Mouse (Mus musculus) neural tube, embryonic 11.5 days (tissue): ENCODE measurements around the gene Rab11fip3. TPM values are rescaled to one million over a fixed set of nuclear protein-coding genes. Genes with fewer than 3 reads are reported as not detected.
"Not testable (repeated sequence)": the region's sequence is repeated elsewhere in the genome, so short reads cannot be mapped to it uniquely, and the experiment has no call there.

Source experiments
- ATAC-seq: fragments of 200-750 bp; cut with Nextera tagmentation; 2 replicates; pipeline ENCODE4 v1.8.0; 2017; ENCODE audit warnings: moderate number of reproducible peaks, mild to moderate bottlenecking, moderate TSS enrichment, moderate library complexity; ENCODE audit not compliant: insufficient read depth, low FRiP score, low TSS enrichment
- DNase-seq: peaks from one replicate; pipeline ENCODE4 v3.0.0-alpha.2; 2015; ENCODE audit warnings: low spot score
- H3K27ac ChIP-seq: fragments of 300-500 bp; sonication (generic); 2 replicates; pipeline ENCODE4 v1.5.1; 2014; ENCODE audit warnings: low read depth, mild to moderate bottlenecking, low read length
- H3K27me3 ChIP-seq: fragments of 300-500 bp; sonication (generic); 2 replicates; pipeline ENCODE4 v1.6.1; 2014; ENCODE audit warnings: mild to moderate bottlenecking, low read length, mixed read lengths; ENCODE audit not compliant: control insufficient read depth, insufficient read depth
- H3K36me3 ChIP-seq: fragments of 300-500 bp; sonication (generic); 2 replicates; pipeline ENCODE4 v1.6.1; 2014; ENCODE audit warnings: mild to moderate bottlenecking, low read length, moderate library complexity, mixed read lengths; ENCODE audit not compliant: control insufficient read depth, insufficient read depth
- H3K4me1 ChIP-seq: fragments of 300-500 bp; sonication (generic); 2 replicates; pipeline ENCODE4 v1.6.1; 2014; ENCODE audit warnings: low read length, mixed read lengths; ENCODE audit not compliant: control insufficient read depth, insufficient read depth
- H3K4me2 ChIP-seq: fragments of 300-500 bp; sonication (generic); 2 replicates; pipeline ENCODE4 v1.6.1; 2014; ENCODE audit warnings: low read depth, mild to moderate bottlenecking, moderate library complexity
- H3K4me3 ChIP-seq: fragments of 300-500 bp; sonication (generic); 2 replicates; pipeline ENCODE4 v1.5.1; 2014; ENCODE audit warnings: low read depth, low read length
- H3K9ac ChIP-seq: fragments of 300-500 bp; sonication (generic); 2 replicates; pipeline ENCODE4 v1.6.1; 2014; ENCODE audit warnings: mild to moderate bottlenecking, low read length
- H3K9me3 ChIP-seq: fragments of 300-500 bp; sonication (generic); 2 replicates; pipeline ENCODE4 v1.6.1; 2016; ENCODE audit warnings: low read length; ENCODE audit not compliant: control insufficient read depth
- WGBS: fragments of 180-500 bp; shearing (Covaris S2); extraction: QIAGEN DNeasy Blood & Tissue Kit; methylation state at CpG from one replicate; pipeline ENCODE4 v1.1.7; 2014; 5-methylcytosine and 5-hydroxymethylcytosine counted together
- polyA plus RNA-seq: library from polyadenylated mRNA; unstranded; fragments of >200 nt; fragmentation: Nextera tagmentation; extraction: Ambion mirVana; gene quantifications from 2 replicates; pipeline ENCODE4 v1.2.1, GENCODE M21; 2014

The Rab11fip3 gene
- 24.4 and 24.8 TPM in 2 replicates for polyA plus RNA-seq

DNA sequence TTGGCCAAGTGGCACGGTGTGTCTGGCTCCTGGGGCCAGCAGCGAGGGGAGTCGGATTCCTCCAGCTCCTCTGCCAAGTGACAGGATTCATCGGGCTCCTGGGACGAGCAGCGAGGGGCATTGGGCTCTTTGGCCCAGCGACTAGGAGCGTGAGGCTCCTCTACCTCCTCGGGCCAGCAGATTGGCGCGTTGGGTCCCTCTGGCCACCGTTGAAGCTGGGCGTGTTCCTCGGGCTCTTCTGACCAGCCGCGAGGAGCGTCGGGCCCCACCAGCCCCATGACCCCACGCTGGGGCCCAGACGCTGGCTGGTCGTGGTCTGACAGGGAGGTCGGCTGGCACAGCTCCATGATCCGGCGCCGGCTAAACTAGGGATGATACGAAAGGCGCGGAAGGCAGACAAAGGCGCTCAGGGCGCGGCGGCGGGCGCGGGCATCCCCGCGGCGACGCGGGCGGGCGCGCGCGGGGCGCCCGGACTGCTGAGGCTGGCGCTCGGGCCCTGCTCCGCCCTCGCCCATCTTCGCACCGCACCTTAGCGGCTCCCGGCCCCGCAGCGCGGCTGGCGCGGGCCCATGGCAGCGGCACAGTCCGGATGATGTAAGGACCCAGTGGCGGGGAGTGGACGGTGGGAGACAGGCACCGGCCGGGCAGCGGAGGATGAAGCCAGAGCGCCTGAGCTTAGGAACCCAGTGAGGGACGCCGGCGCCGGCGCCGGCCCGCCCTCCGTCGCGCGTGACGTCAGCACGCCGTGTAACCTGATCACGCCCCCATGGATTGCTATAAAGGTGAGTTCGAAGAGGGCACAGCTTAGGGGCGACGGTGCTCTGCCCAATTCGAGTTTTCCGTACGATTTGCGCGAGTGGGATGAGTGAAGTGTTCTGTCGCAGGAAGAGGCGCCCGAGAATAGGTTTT is at the start of gene Rab11fip3:
Gene Rab11fip3, minus strand, starts transcription at position 725 of the 909 bp plus-strand sequence.
- H3K27me3 ChIP-seq: no peaks in the 10 kb centered on the region
- peak within 1 kb of the TSS; percentile 66 for H3K4me3 ChIP-seq
- peak within 1 kb of the TSS; percentile 99 for H3K4me2 ChIP-seq
- DNase-seq (peak; percentile 93), ATAC-seq (peak; percentile 93)
- peaks cover 25% of the 10 kb centered on the region for H3K4me1 ChIP-seq
- H3K27ac ChIP-seq: peak within 1 kb of the TSS; percentile 70
- H3K36me3 ChIP-seq: no peaks in the 10 kb centered on the region; the same call in 1 of the 2 replicates
- H3K9me3 ChIP-seq: no peaks in the 10 kb centered on the region
- WGBS: under 1% methylated on average over 86 of the region's 94 CpGs
- peak within 1 kb of the TSS; percentile 92 for H3K9ac ChIP-seq

DNA sequence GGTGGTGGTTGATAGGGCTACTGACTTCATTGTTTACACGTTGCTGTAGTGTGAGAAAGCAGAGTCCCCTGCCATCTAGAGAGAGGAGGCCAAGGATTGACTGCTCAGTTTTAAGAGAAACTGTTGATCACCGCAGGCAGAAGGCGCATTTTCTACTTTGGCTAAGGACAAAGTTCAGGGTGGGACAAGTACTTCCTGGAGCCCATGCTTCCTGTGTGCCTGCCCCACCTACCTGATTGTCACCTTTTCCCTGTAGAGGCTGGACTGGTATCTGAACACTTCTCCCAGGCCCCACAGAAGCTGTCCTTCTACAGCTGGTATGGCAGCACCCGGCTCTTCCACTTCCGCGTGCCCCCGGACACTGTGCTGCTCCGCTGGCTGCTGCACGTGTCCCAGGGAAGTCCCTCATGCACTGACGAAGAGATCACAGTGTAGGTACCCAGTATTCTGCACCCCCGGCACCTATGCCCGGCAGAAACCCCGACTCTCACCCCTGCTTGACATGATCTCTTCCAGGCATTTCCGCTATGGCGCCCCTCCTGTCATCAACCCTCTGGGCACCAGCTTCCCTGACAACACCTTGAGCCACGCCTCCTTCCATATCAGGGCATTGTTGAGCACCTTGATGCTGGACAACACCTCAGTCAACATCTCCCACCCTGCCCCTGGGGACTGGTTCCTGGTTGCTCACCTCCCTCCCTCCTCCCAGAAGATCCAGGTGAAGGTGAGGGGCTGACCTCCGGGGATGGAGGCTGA is 47.3 kb upstream of the Rab11fip3 start:
- H3K9ac ChIP-seq: no peak overlapping the region
- H3K9me3 ChIP-seq: no peaks in the 10 kb centered on the region
- WGBS: 88% methylated on average over 17 of the region's 17 CpGs
- DNase-seq (no peak), ATAC-seq (no peak)
- H3K4me3 ChIP-seq: no peak overlapping the region
- peaks cover 32% of the 10 kb centered on the region for H3K27me3 ChIP-seq
- no peak overlapping the region for H3K4me2 ChIP-seq
- no peak overlapping the region for H3K27ac ChIP-seq
- no peaks in the 10 kb centered on the region for H3K36me3 ChIP-seq
- H3K4me1 ChIP-seq: no peaks in the 10 kb centered on the region

DNA sequence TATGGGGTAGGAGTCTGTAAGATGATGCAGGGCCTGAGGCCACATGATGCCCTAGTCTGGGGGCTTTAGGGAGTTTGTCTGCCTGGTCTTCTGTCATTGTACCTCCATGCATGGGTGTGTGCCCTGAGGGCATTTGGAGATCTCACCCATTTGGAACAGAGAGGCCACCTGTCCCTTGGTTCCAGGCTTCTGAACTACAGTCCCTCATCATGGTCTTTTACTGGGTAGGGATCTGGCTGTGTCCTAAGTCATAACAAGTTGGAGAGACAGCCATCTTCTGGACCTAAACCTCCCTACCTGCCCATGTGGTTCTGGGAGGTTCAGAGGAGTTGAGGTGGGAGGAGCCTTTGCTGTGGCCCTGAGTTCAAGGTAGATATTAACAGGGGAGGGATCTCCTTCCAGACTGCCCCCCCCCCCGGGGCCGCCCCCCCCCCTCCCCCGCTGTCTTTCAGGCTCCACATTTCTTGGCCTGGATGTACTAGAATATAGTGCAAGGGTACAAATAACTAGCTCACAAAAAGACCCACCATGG is 46.7 kb upstream of the Rab11fip3 start:
- Histone ChIP-seq H3K36me3 (no peaks in the 10 kb centered on the region), H3K9ac (no peak overlapping the region), H3K27me3 (peaks cover 37% of the 10 kb centered on the region), H3K4me2 (no peak overlapping the region), H3K9me3 (no peaks in the 10 kb centered on the region), H3K4me1 (no peaks in the 10 kb centered on the region), H3K27ac (no peak overlapping the region), H3K4me3 (no peak overlapping the region)
- ATAC-seq: no peak
- WGBS: 68% methylated on average over 3 of the region's 3 CpGs
- DNase-seq: no peak

DNA sequence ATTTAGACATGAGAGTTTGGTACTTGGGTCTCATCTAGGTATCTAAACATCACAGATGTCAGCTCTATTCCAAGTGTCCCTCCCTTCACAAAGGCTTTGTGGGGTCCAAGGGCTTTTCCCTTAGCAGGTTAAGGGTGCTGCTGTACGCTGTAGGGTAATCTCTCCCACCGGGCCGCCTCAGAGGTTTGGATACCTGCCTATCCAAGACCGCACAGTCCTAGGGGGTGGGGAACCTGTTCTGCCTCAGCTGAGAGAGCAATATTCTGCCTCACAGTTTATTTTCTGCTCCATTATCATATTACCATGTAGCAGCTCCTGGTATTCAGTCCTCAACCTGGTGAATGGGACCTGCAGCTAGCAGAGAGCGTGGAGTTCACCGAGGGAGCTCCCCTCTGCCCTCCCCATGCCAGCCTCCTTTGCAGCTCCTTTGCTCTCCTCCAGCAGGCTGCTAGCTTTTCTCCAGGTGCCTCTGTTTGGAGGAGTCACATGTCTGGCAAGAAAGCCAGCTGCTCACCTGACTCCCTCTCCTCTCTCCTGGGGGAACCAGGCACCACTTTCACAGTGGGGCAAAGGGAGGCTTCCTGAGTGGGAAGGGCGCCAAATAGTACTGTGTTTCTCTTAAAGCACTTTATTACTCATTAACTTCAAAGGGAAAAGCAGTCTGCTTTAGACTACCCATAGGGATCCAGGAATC is 46.0 kb upstream of the Rab11fip3 start:
- 72% methylated on average over 7 of the region's 7 CpGs for WGBS
- H3K27me3 ChIP-seq: peaks cover 38% of the 10 kb centered on the region
- H3K4me2 ChIP-seq: no peak overlapping the region
- DNase-seq (no peak), ATAC-seq (no peak)
- no peaks in the 10 kb centered on the region for H3K4me1 ChIP-seq
- no peak overlapping the region for H3K27ac ChIP-seq
- H3K9ac ChIP-seq: no peak overlapping the region
- no peak overlapping the region for H3K4me3 ChIP-seq
- no peaks in the 10 kb centered on the region for H3K9me3 ChIP-seq
- H3K36me3 ChIP-seq: no peaks in the 10 kb centered on the region

DNA sequence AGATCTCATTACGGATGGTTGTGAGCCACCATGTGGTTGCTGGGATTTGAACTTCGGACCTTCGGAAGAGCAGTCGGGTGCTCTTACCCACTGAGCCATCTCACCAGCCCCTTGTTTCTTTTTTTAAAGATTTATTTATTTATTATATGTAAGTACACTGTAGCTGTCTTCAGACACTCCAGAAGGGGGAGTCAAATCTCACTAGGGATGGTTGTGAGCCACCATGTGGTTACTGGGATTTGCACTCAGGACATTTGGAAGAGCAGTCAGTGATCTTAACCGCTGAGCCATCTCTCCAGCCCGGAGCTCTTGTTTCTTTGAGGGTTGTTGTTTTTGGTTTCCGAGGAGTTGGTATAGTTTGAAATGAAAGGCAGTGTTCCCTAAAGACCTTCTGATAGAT is 45.1 kb upstream of the Rab11fip3 start:
- H3K9ac ChIP-seq, ATAC-seq, H3K4me1 ChIP-seq, H3K4me3 ChIP-seq, H3K4me2 ChIP-seq, DNase-seq, H3K27ac ChIP-seq, H3K9me3 ChIP-seq, H3K36me3 ChIP-seq: not testable (repeated sequence)
- WGBS: 61% methylated on average over 7 of the region's 7 CpGs
- H3K27me3 ChIP-seq: peaks cover 38% of the 10 kb centered on the region

DNA sequence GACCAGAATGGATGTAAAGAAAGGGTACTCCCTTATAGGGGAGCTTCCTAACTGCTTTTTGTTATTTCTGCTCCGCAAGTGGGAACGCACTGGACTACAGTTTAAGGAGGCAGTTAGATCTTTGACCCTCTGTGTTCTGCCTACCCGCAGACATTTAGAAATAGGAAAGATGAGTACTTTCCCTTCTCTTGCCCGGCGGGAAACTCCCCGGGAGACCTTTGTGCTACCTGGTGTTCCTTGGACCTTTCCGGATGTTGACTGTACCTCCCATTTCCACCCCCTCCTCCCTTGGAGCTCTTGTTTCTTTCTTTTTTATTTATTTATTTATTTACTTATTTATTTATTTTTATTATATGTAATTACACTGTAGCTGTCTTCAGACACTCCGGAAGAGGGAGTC is 44.7 kb upstream of the Rab11fip3 start:
- no peak overlapping the region for H3K9ac ChIP-seq
- H3K4me2 ChIP-seq: peak overlapping the region; percentile 89
- H3K36me3 ChIP-seq: no peaks in the 10 kb centered on the region
- no peaks in the 10 kb centered on the region for H3K9me3 ChIP-seq
- ATAC-seq (no peak), DNase-seq (no peak)
- H3K27ac ChIP-seq: no peak overlapping the region
- WGBS: 15% methylated on average over 8 of the region's 8 CpGs
- no peaks in the 10 kb centered on the region for H3K4me1 ChIP-seq
- peak overlapping the region; percentile 55; the same call in 1 of the 2 replicates for H3K4me3 ChIP-seq
- H3K27me3 ChIP-seq: peaks cover 38% of the 10 kb centered on the region

DNA sequence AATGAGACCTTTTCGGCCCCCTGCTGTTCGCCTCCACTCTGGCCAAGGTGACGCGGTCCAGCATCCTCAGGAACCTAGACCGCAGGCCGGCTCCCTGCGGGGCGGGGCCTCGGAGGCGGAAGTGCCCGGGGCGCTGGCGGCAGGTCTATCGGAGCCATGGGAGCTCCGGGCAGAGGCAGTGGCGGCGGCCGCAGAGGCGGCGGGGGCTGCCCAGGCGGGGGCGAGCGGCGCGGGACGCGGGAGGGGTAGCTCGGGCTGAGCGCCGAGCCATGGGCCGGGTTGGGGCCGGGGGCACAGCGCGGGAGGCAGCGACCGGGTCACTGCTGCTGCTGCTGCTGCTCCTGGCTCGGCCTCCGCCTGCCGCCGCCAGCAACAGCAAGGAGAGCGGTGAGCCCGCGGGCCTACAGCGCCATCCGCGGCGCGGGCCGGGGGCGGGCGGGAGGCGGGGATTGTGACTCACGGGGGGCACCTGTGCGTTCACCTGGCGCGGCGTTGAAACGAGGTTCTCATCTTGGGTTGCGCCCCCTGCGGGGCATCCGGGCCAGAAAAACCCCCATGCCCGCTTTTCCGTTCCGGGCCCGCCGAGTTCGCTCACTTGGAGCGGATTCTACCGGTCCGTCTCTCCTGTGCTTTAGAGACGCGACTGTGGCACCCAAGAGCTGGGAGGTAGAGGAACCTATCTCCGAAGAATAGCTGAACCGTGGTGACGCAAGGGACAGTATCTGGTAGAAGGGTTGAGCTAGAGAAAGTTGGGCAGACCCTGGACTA is 44.0 kb upstream of the Rab11fip3 start, which contains the start of gene Tmem8:
Gene Tmem8, plus strand, starts transcription at position 119 of the 768 bp plus-strand sequence.
- Histone ChIP-seq H3K27me3 (peaks cover 38% of the 10 kb centered on the region), H3K4me2 (peak within 1 kb of the TSS; percentile 89), H3K27ac (no peak within 1 kb of the TSS), H3K4me1 (no peaks in the 10 kb centered on the region), H3K36me3 (no peaks in the 10 kb centered on the region), H3K4me3 (peak within 1 kb of the TSS; percentile 55), H3K9me3 (no peaks in the 10 kb centered on the region), H3K9ac (peak within 1 kb of the TSS; percentile 60)
- ATAC-seq: 0 out of 2 replicates have a peak, but pooled peaks have one; percentile 35
- under 1% methylated on average over 52 of the region's 75 CpGs for WGBS
- peak; percentile 62 for DNase-seq
